Mouse (Mus musculus) testis, adult 2 months (tissue): ENCODE results near the gene Tvp23a.

Source experiments
- CTCF ChIP-seq: fragments of 200-500 bp; IDR thresholded peaks from 2 replicates; pipeline ENCODE4 v1.5.1; 2012; ENCODE audit warnings: low read depth, mild to moderate bottlenecking, inconsistent platforms, low read length, moderate library complexity; ENCODE audit not compliant: control insufficient read depth, insufficient read depth, insufficient replicate concordance
- POLR2A ChIP-seq: fragments of 200-500 bp; IDR thresholded peaks from 2 replicates; pipeline ENCODE4 v1.6.1; 2012; ENCODE audit warnings: low read depth, mild to moderate bottlenecking, inconsistent platforms, low read length, moderate library complexity; ENCODE audit not compliant: control insufficient read depth

- no peak for TF ChIP-seq CTCF
- TF ChIP-seq POLR2A = no peak
These were observed 39.8 kb upstream of the Tvp23a start for GRCm38 (mm10) chr16:10486993-10487392.
